Mouse (Mus musculus) T-cell, adult 66 days (primary cell): ENCODE measurements around the gene Olfr702. TPM values are rescaled to one million over a fixed set of nuclear protein-coding genes. Genes with fewer than 3 reads are reported as not detected.

Source experiments
- total RNA-seq, 2 experiments: library from RNA; stranded (reverse); gene quantifications; 3 replicates in 1 of 2; 4 replicates in 1 of 2; pipeline ENCODE4 v1.2.4; 2023

Olfr702 gene
- not detected for total RNA-seq

DNA sequence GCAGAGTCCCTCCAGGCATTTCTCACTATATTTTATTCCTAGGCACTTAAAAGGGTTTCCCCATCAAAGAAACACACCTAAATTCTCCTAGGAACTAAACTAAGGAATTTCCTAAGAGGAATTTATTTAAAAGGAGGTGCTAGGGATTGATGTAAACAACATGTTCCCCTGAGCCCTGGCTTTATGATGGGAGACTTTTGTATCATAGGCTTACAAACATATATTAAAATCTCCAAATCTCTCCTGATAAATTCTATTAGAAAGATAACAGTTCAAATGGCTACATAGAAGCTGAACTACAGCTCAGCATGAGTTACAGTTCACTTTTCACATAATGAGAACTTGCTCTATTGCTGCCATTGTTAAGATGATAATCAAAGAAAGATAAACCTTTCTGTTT is at the start of gene Olfr702:
Olfr702 (minus strand) TSS at position 101 of the 400 bp plus-strand sequence.

GRCm38 (mm10) chr7:106876791-106877190 is 43.1 kb upstream of the Olfr702 start, which contains the start of gene Olfr705:
TSS of gene Olfr705 (minus strand) at chr7:106876891.

DNA sequence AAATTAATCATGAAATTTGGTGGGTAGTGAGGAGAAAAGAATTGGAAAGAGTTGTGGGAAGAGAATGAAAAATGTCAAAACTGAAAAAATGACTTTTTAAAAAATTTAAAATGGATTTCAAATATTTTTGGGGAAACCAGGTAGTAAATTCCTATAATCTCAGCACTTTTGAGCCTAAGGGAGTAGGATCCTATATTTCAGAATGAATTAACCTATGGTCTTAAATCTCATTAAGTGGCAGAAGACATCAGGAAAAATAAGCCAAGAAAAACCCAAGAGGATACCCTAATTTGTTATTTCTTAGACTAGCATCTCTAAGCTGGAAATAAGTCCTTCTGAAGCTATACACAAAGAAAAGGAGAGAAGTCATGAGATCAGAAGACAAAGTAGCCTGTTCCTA is 29.2 kb upstream of the Olfr702 start, which contains the start of gene Olfr704:
Olfr704 (plus strand) TSS at position 301 of the 400 bp plus-strand sequence.

DNA sequence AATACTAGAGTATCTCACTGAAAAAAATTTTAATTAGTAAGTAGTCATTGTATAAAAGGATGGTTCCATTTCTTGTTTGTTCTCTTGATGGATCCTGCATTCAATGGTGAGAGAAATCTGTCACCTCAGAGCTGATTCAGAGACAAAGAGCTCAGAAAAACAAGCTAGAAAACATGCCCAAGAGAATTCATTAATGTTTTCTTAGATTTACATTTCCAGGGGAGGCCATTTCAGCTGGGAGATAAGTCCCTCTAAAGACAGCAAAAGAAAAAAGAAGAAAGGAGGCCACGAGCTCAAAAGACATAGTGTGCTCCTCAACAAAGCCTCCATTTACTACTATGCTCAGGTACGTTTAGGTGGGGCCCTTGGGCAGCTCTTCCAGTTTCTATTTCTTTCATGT is 9.4 kb upstream of the Olfr702 start, which contains the start of gene Olfr703:
Olfr703 (plus strand) TSS at position 301 of the 400 bp plus-strand sequence.

GRCm38 (mm10) chr7:106813829-106814228 is 19.9 kb downstream of the Olfr702 start, which contains the start of gene Olfr701:
TSS of gene Olfr701 (plus strand) at chr7:106814129.

DNA sequence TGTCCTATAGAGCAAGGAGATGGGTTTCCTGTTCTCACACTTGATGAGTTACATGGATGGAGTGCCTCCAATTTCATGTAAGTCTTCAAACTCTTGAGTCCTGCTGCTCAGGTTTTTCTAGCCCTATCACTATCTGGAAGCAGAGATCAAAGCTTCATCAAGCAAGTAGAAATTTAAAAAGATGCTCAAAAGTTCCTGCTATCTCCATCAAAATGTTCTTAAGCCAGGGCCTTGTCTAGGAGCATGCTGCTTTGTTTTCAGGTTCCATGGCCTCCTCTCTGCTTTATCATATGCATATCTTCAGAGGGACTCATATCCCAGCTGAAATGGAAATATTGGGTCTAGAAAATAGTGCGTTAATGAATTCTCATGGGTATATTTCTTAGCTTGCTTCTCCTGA is 25.0 kb downstream of the Olfr702 start, which contains the start of gene Olfr700:
Olfr700 (minus strand) TSS at position 101 of the 400 bp plus-strand sequence.

DNA sequence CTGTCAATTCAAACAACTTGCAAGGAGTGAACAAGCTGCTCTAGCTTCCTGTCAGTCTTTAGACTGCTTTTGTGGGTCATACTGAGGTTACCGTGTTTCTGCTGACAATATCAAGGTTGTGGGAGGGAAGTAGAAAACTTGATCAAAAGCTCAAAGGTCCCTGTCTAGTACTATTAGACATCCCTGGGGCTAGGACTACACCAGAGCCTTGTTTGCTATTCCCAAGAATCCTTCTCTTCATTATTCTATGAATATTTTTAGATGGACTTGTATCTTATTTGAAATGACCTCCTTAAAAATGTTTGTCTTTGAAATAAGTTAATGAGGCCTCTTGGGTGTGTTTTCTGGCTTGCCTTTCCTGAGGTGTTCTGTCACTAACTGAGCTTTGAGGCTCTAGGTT is 40.6 kb downstream of the Olfr702 start, which contains the start of gene Olfr699:
Olfr699 (minus strand) TSS at position 101 of the 400 bp plus-strand sequence.

Other genes starting within 250 kb of the Olfr702 start
- not detected for gene Olfr693, start 153.3 kb downstream of the Olfr702 start, total RNA-seq
- gene Olfr694, start 142.1 kb downstream of the Olfr702 start, total RNA-seq: not detected
- not detected for gene Olfr695, start 117.5 kb downstream of the Olfr702 start, total RNA-seq
- gene Olfr697, start 91.5 kb downstream of the Olfr702 start, total RNA-seq: not detected
- gene Olfr698, start 78.5 kb downstream of the Olfr702 start, total RNA-seq: not detected
- not detected for gene Olfr699, start 40.7 kb downstream of the Olfr702 start, total RNA-seq
- not detected for gene Olfr700, start 25.1 kb downstream of the Olfr702 start, total RNA-seq
- not detected for gene Olfr701, start 19.8 kb downstream of the Olfr702 start, total RNA-seq
- gene Olfr703, start 9.5 kb upstream of the Olfr702 start, total RNA-seq: not detected
- gene Olfr704, start 29.3 kb upstream of the Olfr702 start, total RNA-seq: not detected
- not detected for gene Olfr705, start 43.0 kb upstream of the Olfr702 start, total RNA-seq
- not detected for gene Olfr706, start 54.3 kb upstream of the Olfr702 start, total RNA-seq
- not detected for gene Olfr707, start 67.3 kb upstream of the Olfr702 start, total RNA-seq
- not detected for gene Olfr1532-ps1, start 74.1 kb upstream of the Olfr702 start, total RNA-seq
- gene Olfr709-ps1, start 98.3 kb upstream of the Olfr702 start, total RNA-seq: under 1 TPM; 0.20 to 0.21 TPM
- not detected for gene Olfr710, start 114.4 kb upstream of the Olfr702 start, total RNA-seq
- not detected for gene Olfr6, start 130.0 kb upstream of the Olfr702 start, total RNA-seq
- gene Olfr711, start 141.6 kb upstream of the Olfr702 start, total RNA-seq: not detected
- not detected for gene Olfr2, start 172.2 kb upstream of the Olfr702 start, total RNA-seq
- not detected for gene Olfr713, start 197.3 kb upstream of the Olfr702 start, total RNA-seq
- gene Olfr714, start 237.1 kb upstream of the Olfr702 start, total RNA-seq: not detected